Mouse (Mus musculus) heart, adult 2 months (tissue): ENCODE data around the gene Hhipl1.

Experiments
- CTCF ChIP-seq: fragments of 200-600 bp; IDR thresholded peaks from 2 replicates; pipeline ENCODE4 v1.8.1; 2022; ENCODE audit warnings: antibody characterized with exemption, mild to moderate bottlenecking, moderate library complexity
- POLR2A ChIP-seq: fragments of 200-500 bp; IDR thresholded peaks from 2 replicates; pipeline ENCODE4 v1.6.1; 2011; ENCODE audit warnings: mild to moderate bottlenecking, low read depth, low read length, control low read depth; ENCODE audit not compliant: insufficient read depth

GRCm38 (mm10) chr12:108363796-108364195 is 57.7 kb downstream of the Hhipl1 start:
- TF ChIP-seq CTCF (peak; percentile 98), POLR2A (no peak)
